ENCODE assay signal across 15 mouse cellular contexts in the genomic region with DNA sequence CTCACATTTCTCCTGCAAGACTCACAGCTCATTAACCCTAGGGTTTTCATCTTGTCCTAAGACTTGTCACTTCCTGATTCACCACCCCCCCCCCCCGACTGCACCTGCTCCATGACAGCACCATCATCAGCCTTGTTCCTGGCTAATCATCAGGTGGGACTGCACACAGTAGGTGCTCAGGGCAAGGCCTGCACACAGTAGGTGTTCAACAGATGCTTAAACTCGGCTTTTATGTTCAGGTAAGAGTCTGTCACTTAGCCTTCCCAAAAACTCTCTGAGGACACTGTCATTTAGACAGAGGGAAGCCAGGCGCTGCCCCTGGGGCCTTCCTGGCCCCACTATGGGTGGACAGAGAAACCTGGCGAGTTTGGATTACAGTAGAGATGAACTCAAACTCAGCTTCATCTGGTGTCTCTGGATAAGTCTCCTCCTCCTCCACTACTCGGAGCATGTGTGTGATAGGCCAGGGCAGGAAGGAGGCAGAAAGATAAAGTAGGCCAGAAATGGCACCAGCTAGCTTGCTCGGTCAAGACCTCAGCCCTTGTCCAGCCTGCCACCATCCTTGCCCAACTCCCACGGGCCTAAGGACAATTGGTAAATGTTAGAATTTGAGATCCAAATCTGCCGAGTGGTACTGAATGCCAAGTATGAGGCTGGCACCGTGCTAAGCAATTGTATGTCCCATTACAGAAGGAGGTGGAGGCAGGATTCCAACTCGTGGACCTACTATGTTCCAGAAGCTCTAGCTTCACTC.
"Had no signal": no experiment of that assay in that cellular context is flagged by ENCODE, and none has a peak within 500 bp of the region (broad histone marks: within the 10 kb centered on the region; RNA-seq: fewer than 3 reads in every experiment).

No protein-coding gene starts in this region.

- H3K27me3 ChIP-seq: midbrain, embryonic 15.5 days; stomach, embryonic 15.5 days had no signal

- DNase-seq: lung, adult 2 months; lung, postnatal 14 days; lung, postnatal 36 days; right cerebral cortex, postnatal 14 days; thymus, postnatal 14 days; thymus, postnatal 36 days had no signal

- H3K4me3 ChIP-seq: lung, embryonic 15.5 days; megakaryocyte, embryonic 14.5 days; midbrain, embryonic 13.5 days; midbrain, embryonic 15.5 days; neural tube, embryonic 12.5 days; stomach, embryonic 15.5 days had no signal

- H3K9me3 ChIP-seq: lung, embryonic 15.5 days; megakaryocyte, embryonic 14.5 days; midbrain, embryonic 13.5 days; midbrain, embryonic 15.5 days; neural tube, embryonic 12.5 days; stomach, embryonic 15.5 days had no signal

- H3K27ac ChIP-seq: lung, embryonic 15.5 days; macrophage; midbrain, embryonic 13.5 days; midbrain, embryonic 15.5 days; neural tube, embryonic 12.5 days; stomach, embryonic 15.5 days; stomach, postnatal 0 days had no signal

- H3K4me2 ChIP-seq: lung, embryonic 15.5 days; midbrain, embryonic 11.5 days; midbrain, embryonic 13.5 days; midbrain, embryonic 15.5 days; neural tube, embryonic 12.5 days; stomach, embryonic 15.5 days had no signal

- H3K9ac ChIP-seq: lung, embryonic 15.5 days; midbrain, embryonic 13.5 days; midbrain, embryonic 15.5 days; neural tube, embryonic 12.5 days; stomach, embryonic 15.5 days had no signal

- H3K36me3 ChIP-seq: lung, embryonic 15.5 days; midbrain, embryonic 13.5 days; midbrain, embryonic 15.5 days; neural tube, embryonic 12.5 days; stomach, embryonic 15.5 days had no signal
